Mouse (Mus musculus): ENCODE measurements around the gene Knl1. TPM values are rescaled to one million over a fixed set of nuclear protein-coding genes. Genes with fewer than 3 reads are reported as not detected.

The Knl1 gene
- polyA plus RNA-seq, 1 experiment from 2014 or later: 31.7 TPM

DNA sequence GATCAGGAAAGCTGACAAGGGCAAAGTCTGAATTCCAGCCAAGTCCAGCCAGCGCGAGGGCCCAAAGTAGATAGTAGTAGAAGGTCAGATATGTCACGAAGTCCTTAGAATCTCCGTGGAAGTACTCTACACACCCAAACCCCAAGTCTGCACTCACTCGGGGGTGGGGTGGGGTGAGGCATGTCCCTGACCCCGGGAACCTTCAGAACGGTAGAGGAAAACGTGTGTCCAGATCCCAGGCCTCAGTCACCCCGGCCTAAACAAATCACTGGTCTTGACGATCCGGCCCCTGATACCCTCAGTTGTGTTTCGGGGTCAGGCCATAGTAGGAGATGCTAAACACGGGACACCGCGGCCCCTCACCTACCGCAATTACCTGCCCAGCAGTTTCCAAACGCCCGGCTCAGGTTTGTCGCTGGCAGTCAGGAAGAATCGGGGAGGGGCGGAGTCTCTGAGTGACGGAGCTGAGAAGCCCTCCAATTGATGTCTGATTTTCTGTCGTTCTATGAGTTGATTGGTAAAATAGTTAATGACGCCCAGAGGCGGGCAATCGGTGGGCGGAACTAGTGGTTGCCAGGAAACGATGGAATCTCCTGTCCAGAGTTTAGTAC, 17.9 kb upstream of the Knl1 start, which contains the start of gene Ccdc32:
TSS of gene Ccdc32 (minus strand) at position 453 of the 611 bp plus-strand sequence.
- Histone ChIP-seq H3K27ac (replicated peaks; ENCODE audit: low read depth, low read length) (no peak within 1 kb of the TSS; the same call in 1 of the 2 replicates), H3K36me3 (ENCODE audit: control insufficient read depth, insufficient read depth, low read length) (peaks cover 18% of the 10 kb centered on the region), H3K27me3 (replicated peaks; ENCODE audit: control insufficient read depth, insufficient read depth, low read length) (no peaks in the 10 kb centered on the region), H3K4me2 (ENCODE audit: low read depth, low read length) (peak within 1 kb of the TSS; percentile 90), H3K9ac (ENCODE audit: low read depth, low read length) (peak within 1 kb of the TSS; percentile 80), H3K4me1 (ENCODE audit: control insufficient read depth, insufficient read depth, low read length) (peaks cover 7% of the 10 kb centered on the region), H3K4me3 (ENCODE audit: low read depth, low read length) (peak within 1 kb of the TSS; percentile 76), H3K9me3 (ENCODE audit: control insufficient read depth, low read length) (no peaks in the 10 kb centered on the region)
- DNase-seq (ENCODE audit: low spot score) (peak; percentile 97), ATAC-seq (ENCODE audit: low read depth) (peak; percentile 97)
- WGBS: under 1% methylated on average over 28 of the region's 28 CpGs

DNA sequence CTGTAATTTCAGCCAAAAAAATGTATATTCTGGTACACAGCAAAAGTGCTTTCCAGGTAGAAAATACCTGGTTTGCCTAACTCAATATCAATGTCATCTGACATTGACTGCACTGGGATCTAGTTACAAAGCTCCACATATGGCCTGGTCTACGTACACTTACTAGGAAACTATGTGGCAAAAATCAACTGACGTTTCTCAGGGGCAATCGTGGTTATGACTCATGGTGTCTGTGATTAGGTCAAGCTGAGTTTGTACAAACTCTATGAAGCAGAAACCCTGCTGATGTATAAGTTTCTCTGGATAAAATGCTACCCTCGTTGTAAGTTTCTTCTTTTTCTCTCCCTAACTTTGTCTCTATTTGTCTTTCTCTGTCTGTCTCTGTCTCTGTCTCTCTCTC, 14.7 kb upstream of the Knl1 start:
- Histone ChIP-seq H3K9ac (ENCODE audit: low read depth, low read length) (no peak overlapping the region), H3K4me2 (ENCODE audit: low read depth, low read length) (no peak overlapping the region), H3K27ac (replicated peaks; ENCODE audit: low read depth, low read length) (no peak overlapping the region), H3K4me1 (ENCODE audit: control insufficient read depth, insufficient read depth, low read length) (peaks cover 13% of the 10 kb centered on the region), H3K4me3 (ENCODE audit: low read depth, low read length) (no peak overlapping the region), H3K27me3 (replicated peaks; ENCODE audit: control insufficient read depth, insufficient read depth, low read length) (no peaks in the 10 kb centered on the region), H3K36me3 (ENCODE audit: control insufficient read depth, insufficient read depth, low read length) (peaks cover 6% of the 10 kb centered on the region; the same call in 1 of the 2 replicates), H3K9me3 (ENCODE audit: control insufficient read depth, low read length) (no peaks in the 10 kb centered on the region)
- ATAC-seq (ENCODE audit: low read depth) (no peak), DNase-seq (ENCODE audit: low spot score) (no peak)
- 41% methylated on average over 4 of the region's 4 CpGs for WGBS

- Histone ChIP-seq H3K4me3 (ENCODE audit: low read depth, low read length) (peak within 1 kb of the TSS; percentile 81), H3K27me3 (replicated peaks; ENCODE audit: control insufficient read depth, insufficient read depth, low read length) (no peaks in the 10 kb centered on the region), H3K4me2 (ENCODE audit: low read depth, low read length) (peak within 1 kb of the TSS; percentile 71), H3K9me3 (ENCODE audit: control insufficient read depth, low read length) (no peaks in the 10 kb centered on the region), H3K36me3 (ENCODE audit: control insufficient read depth, insufficient read depth, low read length) (peaks cover 28% of the 10 kb centered on the region), H3K9ac (ENCODE audit: low read depth, low read length) (peak within 1 kb of the TSS; percentile 80), H3K27ac (replicated peaks; ENCODE audit: low read depth, low read length) (peak within 1 kb of the TSS; percentile 77), H3K4me1 (ENCODE audit: control insufficient read depth, insufficient read depth, low read length) (peaks cover 6% of the 10 kb centered on the region)
- WGBS: 0% methylated on average over 43 of the region's 49 CpGs
- peak; percentile 95 for ATAC-seq (ENCODE audit: low read depth)
- DNase-seq (ENCODE audit: low spot score): peak; percentile 98
Measured at GRCm38 (mm10) chr2:119034656-119035396, 12.1 kb upstream of the Knl1 start, which contains the start of gene Rpusd2. TSS of gene Rpusd2 (plus strand) at chr2:119034790.

DNA sequence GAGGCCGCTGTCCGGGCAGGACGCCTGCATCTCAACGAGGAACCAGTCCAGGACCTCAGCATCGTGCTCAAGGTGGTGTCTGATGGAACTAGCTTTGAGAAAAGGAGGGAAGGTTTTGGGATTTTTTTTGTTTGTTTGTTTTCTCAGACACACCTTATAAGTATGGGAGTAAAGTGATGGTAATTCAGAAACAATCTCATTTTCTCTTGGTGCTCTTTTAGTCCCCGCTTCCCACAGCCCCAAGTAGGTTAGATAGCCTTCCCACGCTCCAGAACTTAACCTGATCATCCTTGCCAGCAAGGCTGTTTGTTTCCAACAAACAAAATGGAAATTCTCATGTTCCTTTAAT, 11.5 kb upstream of the Knl1 start:
- no peak for DNase-seq (ENCODE audit: low spot score)
- Histone ChIP-seq H3K9ac (ENCODE audit: low read depth, low read length) (peak overlapping the region; percentile 80), H3K27me3 (replicated peaks; ENCODE audit: control insufficient read depth, insufficient read depth, low read length) (no peaks in the 10 kb centered on the region), H3K27ac (replicated peaks; ENCODE audit: low read depth, low read length) (peak overlapping the region; percentile 77; the same call in 1 of the 2 replicates), H3K4me2 (ENCODE audit: low read depth, low read length) (peak overlapping the region; percentile 71), H3K36me3 (ENCODE audit: control insufficient read depth, insufficient read depth, low read length) (peaks cover 28% of the 10 kb centered on the region), H3K9me3 (ENCODE audit: control insufficient read depth, low read length) (no peaks in the 10 kb centered on the region), H3K4me1 (ENCODE audit: control insufficient read depth, insufficient read depth, low read length) (peaks cover 6% of the 10 kb centered on the region), H3K4me3 (ENCODE audit: low read depth, low read length) (peak overlapping the region; percentile 81)
- ATAC-seq (ENCODE audit: low read depth): no peak
- WGBS: 4% methylated on average over 7 of the region's 7 CpGs

- no peak overlapping the region for H3K9ac ChIP-seq (ENCODE audit: low read depth, low read length)
- DNase-seq (ENCODE audit: low spot score): peak; percentile 26
- H3K27me3 ChIP-seq (replicated peaks; ENCODE audit: control insufficient read depth, insufficient read depth, low read length): no peaks in the 10 kb centered on the region
- no peak overlapping the region for H3K4me2 ChIP-seq (ENCODE audit: low read depth, low read length)
- no peaks in the 10 kb centered on the region for H3K9me3 ChIP-seq (ENCODE audit: control insufficient read depth, low read length)
- no peak overlapping the region for H3K27ac ChIP-seq (replicated peaks; ENCODE audit: low read depth, low read length)
- ATAC-seq (ENCODE audit: low read depth): no peak
- WGBS: 43% methylated on average over 4 of the region's 4 CpGs
- H3K4me1 ChIP-seq (ENCODE audit: control insufficient read depth, insufficient read depth, low read length): peaks cover under 1% of the 10 kb centered on the region
- H3K4me3 ChIP-seq (ENCODE audit: low read depth, low read length): no peak overlapping the region
- H3K36me3 ChIP-seq (ENCODE audit: control insufficient read depth, insufficient read depth, low read length): peaks cover 28% of the 10 kb centered on the region
Measured at GRCm38 (mm10) chr2:119040882-119041281, 6.0 kb upstream of the Knl1 start.

GRCm38 (mm10) chr2:119045163-119045562, 1.8 kb upstream of the Knl1 start:
- DNase-seq (ENCODE audit: low spot score) (no peak), ATAC-seq (ENCODE audit: low read depth) (no peak)
- Histone ChIP-seq H3K4me3 (ENCODE audit: low read depth, low read length) (no peak overlapping the region), H3K27me3 (replicated peaks; ENCODE audit: control insufficient read depth, insufficient read depth, low read length) (no peaks in the 10 kb centered on the region), H3K36me3 (ENCODE audit: control insufficient read depth, insufficient read depth, low read length) (no peaks in the 10 kb centered on the region), H3K4me1 (ENCODE audit: control insufficient read depth, insufficient read depth, low read length) (peaks cover 7% of the 10 kb centered on the region), H3K4me2 (ENCODE audit: low read depth, low read length) (no peak overlapping the region), H3K27ac (replicated peaks; ENCODE audit: low read depth, low read length) (no peak overlapping the region), H3K9me3 (ENCODE audit: control insufficient read depth, low read length) (no peaks in the 10 kb centered on the region), H3K9ac (ENCODE audit: low read depth, low read length) (no peak overlapping the region)
- 64% methylated on average over 2 of the region's 2 CpGs for WGBS

DNA sequence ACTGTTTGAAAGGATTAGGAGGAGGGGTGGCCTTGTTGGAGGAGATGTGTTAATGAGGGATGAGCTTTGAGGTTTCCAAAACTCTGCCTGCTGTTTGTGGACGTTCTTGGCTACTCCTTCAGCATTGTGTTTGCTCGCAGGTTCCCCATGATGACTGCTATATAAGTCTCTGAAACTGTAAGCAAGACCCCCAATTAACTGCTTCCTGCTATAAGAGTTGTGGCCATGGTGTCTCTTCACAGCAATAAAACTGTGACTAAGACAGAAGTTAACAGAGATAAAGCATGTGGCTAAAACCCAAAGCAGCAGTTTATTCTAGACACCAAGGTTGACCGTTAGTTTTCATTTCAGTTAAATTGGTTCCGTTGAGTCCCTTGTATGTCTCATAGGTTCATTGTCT, 930 bp downstream of the Knl1 start:
- peaks cover 7% of the 10 kb centered on the region for H3K4me1 ChIP-seq (ENCODE audit: control insufficient read depth, insufficient read depth, low read length)
- H3K4me2 ChIP-seq (ENCODE audit: low read depth, low read length): peak overlapping the region; percentile 56
- no peak for ATAC-seq (ENCODE audit: low read depth)
- H3K36me3 ChIP-seq (ENCODE audit: control insufficient read depth, insufficient read depth, low read length): no peaks in the 10 kb centered on the region
- no peak overlapping the region; the same call in 1 of the 2 replicates for H3K27ac ChIP-seq (replicated peaks; ENCODE audit: low read depth, low read length)
- H3K9me3 ChIP-seq (ENCODE audit: control insufficient read depth, low read length): no peaks in the 10 kb centered on the region
- no peak for DNase-seq (ENCODE audit: low spot score)
- H3K27me3 ChIP-seq (replicated peaks; ENCODE audit: control insufficient read depth, insufficient read depth, low read length): no peaks in the 10 kb centered on the region
- H3K9ac ChIP-seq (ENCODE audit: low read depth, low read length): peak overlapping the region; percentile 81
- 22% methylated on average over 4 of the region's 4 CpGs for WGBS
- peak overlapping the region; percentile 86 for H3K4me3 ChIP-seq (ENCODE audit: low read depth, low read length)

DNA sequence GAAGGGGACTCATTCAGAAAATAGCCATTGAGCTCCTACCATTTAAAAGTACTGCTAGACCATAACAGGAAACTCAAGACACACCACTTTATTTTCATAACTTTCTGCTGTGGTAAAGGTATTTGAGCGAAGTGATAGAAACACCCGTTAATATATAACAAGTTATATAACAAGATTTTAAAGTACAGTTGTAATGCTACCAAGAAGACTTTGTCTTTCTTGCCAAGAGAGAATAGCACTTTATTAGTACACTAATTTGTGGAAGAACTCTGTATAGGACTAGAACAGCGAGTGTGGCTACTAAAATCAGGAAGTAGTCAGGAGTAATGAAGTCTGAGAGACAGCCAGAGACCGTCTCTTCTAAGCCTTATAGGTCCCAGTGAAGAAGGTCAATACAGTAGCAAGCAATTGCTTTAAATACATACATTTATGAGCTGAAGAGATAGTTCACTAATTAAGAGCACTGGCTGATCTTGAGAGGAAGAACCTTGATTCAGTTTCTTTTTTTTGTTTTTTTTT, 3.3 kb downstream of the Knl1 start:
- Histone ChIP-seq H3K36me3 (ENCODE audit: control insufficient read depth, insufficient read depth, low read length) (no peaks in the 10 kb centered on the region), H3K4me3 (ENCODE audit: low read depth, low read length) (no peak overlapping the region), H3K27ac (replicated peaks; ENCODE audit: low read depth, low read length) (no peak overlapping the region), H3K27me3 (replicated peaks; ENCODE audit: control insufficient read depth, insufficient read depth, low read length) (no peaks in the 10 kb centered on the region), H3K4me1 (ENCODE audit: control insufficient read depth, insufficient read depth, low read length) (peaks cover 7% of the 10 kb centered on the region), H3K4me2 (ENCODE audit: low read depth, low read length) (no peak overlapping the region), H3K9ac (ENCODE audit: low read depth, low read length) (no peak overlapping the region), H3K9me3 (ENCODE audit: control insufficient read depth, low read length) (no peaks in the 10 kb centered on the region)
- 93% methylated on average over 4 of the region's 4 CpGs for WGBS
- ATAC-seq (ENCODE audit: low read depth) (no peak), DNase-seq (ENCODE audit: low spot score) (no peak)

All from embryonic facial prominence, embryonic 14.5 days (tissue).